15 mouse cellular contexts compared by ENCODE assay signal in the genomic region with DNA sequence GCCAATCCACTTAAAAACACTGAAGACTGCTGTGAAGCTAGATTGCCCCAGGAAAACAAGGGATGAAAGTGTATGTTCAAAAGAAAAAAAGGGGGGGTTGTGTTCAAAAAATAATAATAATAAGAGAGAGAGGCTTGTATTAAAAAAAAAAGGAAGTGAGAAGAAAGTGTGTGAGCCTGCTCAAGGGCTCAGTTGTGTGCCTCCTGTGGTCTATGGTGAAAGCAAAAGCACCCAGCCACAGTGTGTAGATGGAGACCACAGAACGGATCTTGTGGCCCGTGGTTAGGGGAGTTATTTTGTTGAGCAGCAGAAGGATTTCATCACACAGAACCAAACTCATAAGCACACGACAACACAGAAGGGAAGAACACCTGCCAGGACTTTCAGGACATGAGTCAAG. TPM values are rescaled to one million over a fixed set of nuclear protein-coding genes. Genes with fewer than 3 reads are reported as not detected.
DNase-seq lines count a peak whose midpoint lies in the region; ATAC-seq and TF ChIP-seq lines count a peak whose summit lies in the region.
"Had no signal": no experiment of that assay in that cellular context is flagged by ENCODE, and none has a peak within 500 bp of the region (broad histone marks: within the 10 kb centered on the region; RNA-seq: fewer than 3 reads in every experiment).

No protein-coding gene starts in this region.

- no peak overlapping the region for H3K4me2 ChIP-seq in heart, embryonic 12.5 days
- H3K4me2 ChIP-seq: embryonic facial prominence, embryonic 15.5 days; intestine, embryonic 15.5 days; midbrain, embryonic 12.5 days had no signal

- no peak for TF ChIP-seq POLR2A in spleen, adult 2 months (IDR thresholded peaks at IDR 0.05; ENCODE audit: low read depth, low read length)

- peaks cover 37% of the 10 kb centered on the region for H3K4me1 ChIP-seq in spleen, adult 2 months (ENCODE audit: control insufficient read depth, insufficient read depth, insufficient read length)
- H3K4me1 ChIP-seq in heart, embryonic 12.5 days (replicated peaks), result peaks cover 12% of the 10 kb centered on the region

- H3K36me3 ChIP-seq in spleen, adult 2 months (ENCODE audit: control insufficient read depth, insufficient read depth, low read length), result no peaks in the 10 kb centered on the region
- H3K36me3 ChIP-seq in heart, embryonic 12.5 days, result peaks cover 36% of the 10 kb centered on the region
- H3K36me3 ChIP-seq: embryonic facial prominence, embryonic 15.5 days; intestine, embryonic 15.5 days had no signal

- H3K27ac ChIP-seq in spleen, adult 2 months (ENCODE audit: insufficient read depth, low read length), result peak overlapping the region; percentile 92
- no peak overlapping the region for H3K27ac ChIP-seq in heart, embryonic 12.5 days (ENCODE audit: poor library complexity, severe bottlenecking)
- H3K27ac ChIP-seq: embryonic facial prominence, embryonic 15.5 days; intestine, embryonic 15.5 days; midbrain, embryonic 12.5 days; stomach, postnatal 0 days had no signal

- H3K4me3 ChIP-seq in spleen, adult 2 months (ENCODE audit: extremely low read depth, insufficient read depth, insufficient read length), result no peak overlapping the region
- H3K4me3 ChIP-seq in heart, embryonic 12.5 days, result no peak overlapping the region
- H3K4me3 ChIP-seq: embryonic facial prominence, embryonic 15.5 days; intestine, embryonic 15.5 days; midbrain, embryonic 12.5 days had no signal

- H3K9ac ChIP-seq in heart, embryonic 12.5 days, result no peak overlapping the region
- H3K9ac ChIP-seq: embryonic facial prominence, embryonic 15.5 days; intestine, embryonic 15.5 days; midbrain, embryonic 12.5 days had no signal

- 4% methylated on average over 3 of the region's 3 CpGs for WGBS in spleen, adult 2 months
- WGBS in heart, embryonic 12.5 days, result 75% methylated on average over 3 of the region's 3 CpGs

- no peaks in the 10 kb centered on the region for H3K27me3 ChIP-seq in spleen, adult 2 months (ENCODE audit: control insufficient read depth, insufficient read depth, low read length)
- no peaks in the 10 kb centered on the region for H3K27me3 ChIP-seq in heart, embryonic 12.5 days (replicated peaks)
- H3K27me3 ChIP-seq: embryonic facial prominence, embryonic 15.5 days; intestine, embryonic 15.5 days; midbrain, embryonic 12.5 days had no signal

- peak; percentile 98 for DNase-seq in 416B (ENCODE audit: low read depth)
- DNase-seq in CD8-positive naive resting alpha-beta T cell, adult 2 months (ENCODE audit: low read depth in 2 of 2, low spot score in 2 of 2), result peak; percentile 74 to 88
- peak; percentile 76 for DNase-seq in lung, postnatal 25 days (ENCODE audit: low spot score)
- peak; percentile 80 to 90 for DNase-seq in spleen, adult 2 months (ENCODE audit: low read depth in 1 of 2, low spot score in 2 of 2)
- DNase-seq in left cerebral cortex, adult 11 months (ENCODE audit: low spot score), result no peak
- DNase-seq in adrenal gland, adult (ENCODE audit: inconsistent age in 2 of 2, low spot score in 1 of 2), result no peak
- DNase-seq: cerebellum, postnatal 14 days; heart, postnatal 14 days; right cerebral cortex, postnatal 25 days had no signal

- H3K9me3 ChIP-seq in heart, embryonic 12.5 days (replicated peaks), result no peaks in the 10 kb centered on the region
- H3K9me3 ChIP-seq: embryonic facial prominence, embryonic 15.5 days; intestine, embryonic 15.5 days; midbrain, embryonic 12.5 days had no signal

- TF ChIP-seq CTCF in spleen, adult 2 months (IDR thresholded peaks at IDR 0.05; ENCODE audit: extremely low read depth, insufficient read depth, insufficient read length, insufficient replicate concordance), result no peak

- no peak for ATAC-seq in heart, embryonic 12.5 days (ENCODE audit: insufficient number of reproducible peaks, low FRiP score)
- ATAC-seq: forebrain, embryonic 16.5 days; intestine, embryonic 15.5 days had no signal

RNA-seq across cellular contexts. Expression of gene Hdac10, which starts 2.8 kb away (rescaled TPM):
- polyA plus RNA-seq in spleen, adult 2 months (2012; rRNA removed), result 76.2 and 86.8 TPM in 2 replicates
- polyA plus RNA-seq in heart, embryonic 12.5 days (2016; fragmentation: Nextera tagmentation; extraction: Ambion mirVana), result 12.7 and 13.4 TPM in 2 replicates

RNA-seq across cellular contexts. Expression of gene Tubgcp6, which starts 8.4 kb away (rescaled TPM):
- polyA plus RNA-seq in spleen, adult 2 months (2012; rRNA removed), result 38.4 and 45.1 TPM in 2 replicates
- 13.7 and 15.8 TPM in 2 replicates for polyA plus RNA-seq in heart, embryonic 12.5 days (2016; fragmentation: Nextera tagmentation; extraction: Ambion mirVana)

RNA-seq across cellular contexts. Expression of gene Mapk12, which starts 9.2 kb away (rescaled TPM):
- 3.7 and 3.9 TPM in 2 replicates for polyA plus RNA-seq in spleen, adult 2 months (2012; rRNA removed)
- polyA plus RNA-seq in heart, embryonic 12.5 days (2016; fragmentation: Nextera tagmentation; extraction: Ambion mirVana), result 19.9 and 20.1 TPM in 2 replicates

RNA-seq across cellular contexts. Expression of gene Mapk11, which starts 18.1 kb away (rescaled TPM):
- 29.0 and 35.1 TPM in 2 replicates for polyA plus RNA-seq in spleen, adult 2 months (2012; rRNA removed)
- 3.7 and 4.6 TPM in 2 replicates for polyA plus RNA-seq in heart, embryonic 12.5 days (2016; fragmentation: Nextera tagmentation; extraction: Ambion mirVana)

RNA-seq across cellular contexts. Expression of gene Selenoo, which starts 42.4 kb away (rescaled TPM):
- polyA plus RNA-seq in spleen, adult 2 months (2012; rRNA removed), result 27.7 and 41.4 TPM in 2 replicates
- polyA plus RNA-seq in heart, embryonic 12.5 days (2016; fragmentation: Nextera tagmentation; extraction: Ambion mirVana), result 12.4 and 12.6 TPM in 2 replicates

Comparison
In these comparisons a context has a peak if more than half of its experiments do, and no peak if none do; other contexts are left out.
1. DNase-seq: peak in 416B (single experiment), CD8-positive naive resting alpha-beta T cell, adult 2 months (2 of 2), lung, postnatal 25 days (single experiment) and spleen, adult 2 months (2 of 2); none in left cerebral cortex, adult 11 months (single experiment) and adrenal gland, adult (0 of 2).